Mouse (Mus musculus): ENCODE results near the gene Mios.

GRCm38 (mm10) chr6:8276431-8276830, 67.4 kb downstream of the Mios start:
- TF ChIP-seq CTCF (IDR thresholded peaks at IDR 0.05; ENCODE audit: low read depth) (no peak), EP300 (IDR thresholded peaks at IDR 0.05; ENCODE audit: low read depth) (no peak)
